Mouse (Mus musculus): Measurements from ENCODE around the gene 1110008L16Rik. TPM values are rescaled to one million over a fixed set of nuclear protein-coding genes. Genes with fewer than 3 reads are reported as not detected.
"Not testable (repeated sequence)": the region's sequence is repeated elsewhere in the genome, so short reads cannot be mapped to it uniquely, and the experiment has no call there.

1110008L16Rik gene
- total RNA-seq, 2 experiments from 2014 or later = 8.4 to 10.3 TPM

DNA sequence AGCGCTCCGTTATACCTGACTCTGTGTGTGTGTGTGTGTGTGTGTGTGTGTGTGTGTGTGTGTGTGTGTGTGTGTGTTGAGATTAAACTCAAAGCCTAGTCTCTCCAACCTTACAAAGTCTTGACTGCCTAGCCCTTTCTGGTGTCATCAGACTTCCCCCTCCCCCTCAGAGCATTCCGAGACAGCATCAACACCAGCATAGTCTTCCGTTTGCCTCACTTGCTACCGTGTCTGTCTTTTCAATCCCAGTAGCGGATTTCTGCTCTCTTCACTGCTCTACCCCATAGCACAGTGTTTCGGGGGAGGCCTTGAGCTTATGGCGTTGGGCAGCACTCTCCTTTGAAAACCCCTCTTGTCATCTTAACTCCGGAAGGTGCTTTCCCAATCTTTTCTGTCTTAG lies 87.1 kb downstream of the 1110008L16Rik start:
- TF ChIP-seq CTCF (IDR thresholded peaks at IDR 0.05) = no peak

DNA sequence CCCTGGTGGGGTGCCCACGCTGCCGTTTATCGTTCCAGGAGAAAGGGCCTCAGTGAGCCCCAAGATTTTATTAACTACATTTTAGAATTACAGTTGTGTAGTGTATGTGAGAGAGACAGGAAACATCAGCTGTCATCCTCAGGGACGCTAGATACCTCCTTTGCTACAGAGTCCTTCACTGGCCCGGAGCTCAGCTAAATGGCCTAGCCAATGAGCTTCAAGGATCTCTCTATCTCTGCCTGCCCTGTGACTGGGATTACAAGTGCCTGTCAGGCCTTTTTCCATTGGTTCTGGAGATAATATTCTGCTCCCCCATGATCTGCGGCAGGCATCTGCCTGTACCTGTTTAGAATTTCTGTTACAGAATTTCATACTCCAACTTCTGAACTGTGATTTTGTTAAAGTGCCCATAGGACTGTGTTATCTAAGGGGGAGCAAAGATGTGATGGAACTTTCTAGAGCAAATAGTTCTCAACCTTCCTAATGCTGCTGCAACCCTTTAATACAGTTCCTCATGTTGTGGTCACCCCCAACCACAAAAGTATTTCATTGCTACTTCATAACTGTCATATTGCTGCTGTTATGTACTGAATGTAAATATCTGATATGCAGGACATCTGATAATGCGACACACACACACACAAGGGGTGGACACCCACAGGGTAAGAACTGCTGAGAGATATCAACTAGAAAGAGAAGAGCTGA lies 87.9 kb downstream of the 1110008L16Rik start:
- no peak for TF ChIP-seq CTCF (IDR thresholded peaks at IDR 0.05)
- intact Hi-C loops (cut with DNase I) = loop anchor here (2.0 kb wide), 1 partner anchor 60 kb away; no protein-coding TSS in a partner anchor
- no peak for DNase-seq (ENCODE audit: extremely low spot score in 1 of 2, low spot score in 2 of 2)
- Histone ChIP-seq H3K27ac (peak overlapping the region; percentile 41; the same call in 1 of the 2 replicates), H3K4me3 (no peak overlapping the region)

More for the DNA sequence above, 87.1 kb downstream of the 1110008L16Rik start:
- no peak for DNase-seq (ENCODE audit: extremely low spot score in 1 of 2, low spot score in 2 of 2)
- intact Hi-C loops (cut with DNase I) = loop anchor here (2.0 kb wide), 1 partner anchor 60 kb away; no protein-coding TSS in a partner anchor
- Histone ChIP-seq H3K4me3 (no peak overlapping the region), H3K27ac (peak overlapping the region; percentile 41; the same call in 1 of the 2 replicates)

DNA sequence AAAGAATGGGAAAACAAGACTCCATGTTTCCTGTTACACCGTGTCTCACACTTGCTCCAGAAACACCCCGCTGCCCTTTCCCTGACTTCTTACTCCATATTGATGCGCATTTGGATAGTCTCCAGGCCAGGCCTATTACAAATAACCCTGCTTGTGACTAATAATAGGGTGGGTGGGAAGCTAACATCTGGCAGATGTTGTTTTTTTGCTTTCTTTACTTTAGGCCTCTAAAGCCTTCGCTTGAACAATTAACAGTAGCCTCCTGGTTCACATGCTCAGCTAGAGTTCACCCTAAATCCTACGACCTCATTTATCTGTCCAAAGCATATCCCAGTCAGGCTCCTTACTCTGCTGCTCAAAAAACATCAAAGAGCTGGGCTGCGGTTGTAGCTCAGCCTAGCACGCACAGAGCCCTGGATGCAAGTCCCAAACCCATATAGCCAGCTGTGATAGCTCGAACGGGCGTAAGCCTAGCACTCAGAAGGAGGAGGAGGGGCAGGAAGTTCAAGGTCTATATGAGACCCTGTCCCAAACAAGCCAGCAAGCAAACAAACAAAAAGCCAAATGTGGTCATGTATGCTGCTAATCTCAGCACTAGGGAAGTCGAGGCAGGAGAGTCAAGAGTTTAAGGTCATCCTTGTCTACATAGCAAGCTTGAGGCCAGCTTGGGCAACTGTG lies 88.5 kb downstream of the 1110008L16Rik start:
- TF ChIP-seq CTCF (IDR thresholded peaks at IDR 0.05) = no peak
- Histone ChIP-seq H3K27ac (no peak overlapping the region), H3K4me3 (no peak overlapping the region)
- intact Hi-C loops (cut with DNase I) = loop anchor here (2.0 kb wide), 1 partner anchor 59 kb away; no protein-coding TSS in a partner anchor
- no peak for DNase-seq (ENCODE audit: extremely low spot score in 1 of 2, low spot score in 2 of 2)

DNA sequence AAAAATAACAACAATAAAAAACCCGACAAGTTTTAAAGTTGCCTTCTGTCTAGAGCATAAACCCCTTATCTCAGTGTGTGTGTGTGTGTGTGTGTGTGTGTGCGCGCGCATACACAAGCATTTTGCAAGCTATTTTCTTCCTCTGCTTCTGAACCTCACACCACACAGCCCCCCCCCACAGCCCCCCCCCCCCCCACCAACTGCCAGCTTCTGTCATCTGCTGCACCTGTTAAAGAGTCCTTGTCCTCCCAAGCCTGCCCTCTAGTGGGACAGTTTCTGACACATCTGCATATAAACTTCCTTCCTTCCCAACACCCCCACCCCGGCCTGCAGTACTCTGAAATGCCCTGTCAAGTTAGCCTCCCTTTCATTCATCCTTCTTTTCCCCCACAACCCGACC lies 89.1 kb downstream of the 1110008L16Rik start:
- H3K27ac ChIP-seq = no peak overlapping the region
- no peak overlapping the region for H3K4me3 ChIP-seq
- DNase-seq (ENCODE audit: extremely low spot score in 1 of 2, low spot score in 2 of 2) = no peak
- TF ChIP-seq CTCF (IDR thresholded peaks at IDR 0.05) = peak; percentile 17
- intact Hi-C loops (cut with DNase I) = no loop called here

DNA sequence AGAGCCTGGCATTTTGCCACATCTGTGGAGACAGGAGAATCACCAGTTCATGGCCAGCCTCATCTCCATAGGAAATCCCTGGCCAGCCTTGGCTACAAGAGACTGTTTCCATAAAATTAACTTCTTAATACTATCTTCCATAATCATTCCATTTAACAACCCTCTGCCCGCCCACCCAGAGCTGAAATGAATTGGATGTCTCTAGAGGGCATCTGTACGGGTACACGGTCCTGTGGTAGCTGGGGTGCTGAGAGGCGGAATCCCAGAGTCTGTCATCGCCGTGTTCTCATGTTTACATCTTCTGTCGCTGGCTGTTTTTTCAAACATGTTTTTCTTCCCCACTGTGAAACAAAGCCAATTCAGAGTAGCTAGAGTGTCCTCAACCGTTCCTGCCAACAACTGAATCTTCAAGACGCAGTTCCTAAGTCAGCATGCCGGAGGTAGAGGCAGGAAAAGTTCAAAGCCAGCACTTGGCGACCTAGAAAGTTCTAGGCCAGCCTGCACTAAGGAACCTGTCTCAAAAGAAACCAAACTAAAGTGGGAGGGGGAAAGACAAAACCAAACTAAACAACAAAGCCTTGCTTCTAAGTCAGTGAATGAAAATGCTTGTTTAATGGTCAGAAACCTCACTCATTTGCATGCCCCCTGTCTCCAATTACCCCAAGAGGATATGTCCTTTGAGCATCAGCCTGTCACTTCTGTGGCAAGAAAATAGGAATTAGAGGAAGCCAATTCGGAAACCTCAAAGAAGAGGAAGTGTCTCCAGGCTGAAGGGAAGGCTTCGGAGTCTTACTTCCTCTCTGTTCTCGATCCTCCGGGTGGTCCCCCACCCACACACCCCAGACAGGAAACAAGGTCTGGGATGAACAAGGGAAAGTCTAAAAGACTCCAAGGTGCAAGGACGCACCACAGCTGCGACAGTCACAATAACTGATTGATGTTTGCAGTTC lies 90.0 kb downstream of the 1110008L16Rik start:
- no peak for TF ChIP-seq CTCF (IDR thresholded peaks at IDR 0.05)
- H3K4me3 ChIP-seq = no peak overlapping the region
- no peak for DNase-seq (ENCODE audit: extremely low spot score in 1 of 2, low spot score in 2 of 2)
- intact Hi-C loops (cut with DNase I) = no loop called here
- H3K27ac ChIP-seq = 0 out of 2 replicates have a peak overlapping the region, but pooled peaks have one; percentile 34

DNA sequence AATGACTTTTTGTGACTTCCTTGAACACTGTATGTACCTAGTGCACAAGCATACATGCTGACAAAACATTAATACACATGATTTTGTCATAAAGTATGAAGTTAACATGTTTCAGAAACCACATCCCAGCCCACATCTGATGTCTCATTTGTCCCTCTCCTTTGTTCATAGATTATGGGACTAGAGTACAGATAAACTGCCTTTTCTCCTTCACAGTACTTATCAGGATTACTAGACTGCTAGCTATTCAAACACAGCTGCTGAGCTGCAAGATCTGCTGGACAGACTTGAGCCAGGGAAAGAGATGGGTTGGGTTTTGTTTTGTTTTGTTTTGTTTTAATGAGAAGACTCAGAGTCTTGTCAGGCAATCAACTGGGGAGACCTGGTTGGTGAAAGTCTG lies 92.7 kb downstream of the 1110008L16Rik start:
- DNase-seq (ENCODE audit: extremely low spot score in 1 of 2, low spot score in 2 of 2) = no peak
- intact Hi-C loops (cut with DNase I) = no loop called here
- Histone ChIP-seq H3K4me3 (no peak overlapping the region), H3K27ac (no peak overlapping the region)
- no peak for TF ChIP-seq CTCF (IDR thresholded peaks at IDR 0.05)

DNA sequence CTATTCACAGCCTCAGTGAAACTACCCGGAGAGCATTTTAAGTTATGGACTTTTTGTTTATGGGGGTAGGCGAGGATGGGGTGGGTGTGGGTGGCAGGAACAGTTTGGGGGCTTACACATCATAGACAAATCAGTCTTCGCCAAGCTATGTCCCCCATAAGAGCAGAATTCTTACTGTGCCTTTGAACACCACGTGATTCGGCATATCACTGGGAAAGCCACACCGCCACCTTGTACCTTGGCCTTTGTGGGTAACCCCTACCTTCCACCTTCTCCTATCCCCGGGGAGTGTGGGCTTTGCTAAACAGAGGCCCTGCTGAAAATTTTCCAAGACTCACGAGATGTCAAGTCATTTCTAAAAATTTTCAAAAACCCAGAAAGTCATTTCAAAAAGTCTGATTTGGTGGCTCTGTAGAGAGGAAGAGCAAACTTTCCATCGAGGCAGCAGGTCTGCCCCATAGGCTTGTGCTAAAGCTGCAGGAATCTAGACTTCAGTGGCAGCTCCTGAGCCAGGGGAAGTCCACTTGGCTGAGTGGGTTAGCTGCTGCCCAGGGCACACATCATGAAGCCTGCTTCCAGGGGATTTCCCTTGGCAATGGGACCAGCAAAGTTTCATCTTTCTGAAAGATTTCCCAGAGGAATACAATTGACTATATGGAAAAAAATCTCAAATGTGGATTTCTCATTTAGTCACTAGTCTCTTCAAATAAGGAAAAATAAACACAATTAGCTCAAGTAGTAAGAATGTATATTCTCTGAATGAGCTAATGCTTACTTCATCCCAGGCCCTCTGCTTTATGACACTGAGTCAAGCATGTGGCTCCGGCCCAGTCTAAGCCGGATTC lies 93.6 kb downstream of the 1110008L16Rik start:
- intact Hi-C loops (cut with DNase I) = no loop called here
- H3K4me3 ChIP-seq = no peak overlapping the region
- DNase-seq (ENCODE audit: extremely low spot score in 1 of 2, low spot score in 2 of 2) = no peak
- no peak overlapping the region for H3K27ac ChIP-seq
- no peak for TF ChIP-seq CTCF (IDR thresholded peaks at IDR 0.05)

DNA sequence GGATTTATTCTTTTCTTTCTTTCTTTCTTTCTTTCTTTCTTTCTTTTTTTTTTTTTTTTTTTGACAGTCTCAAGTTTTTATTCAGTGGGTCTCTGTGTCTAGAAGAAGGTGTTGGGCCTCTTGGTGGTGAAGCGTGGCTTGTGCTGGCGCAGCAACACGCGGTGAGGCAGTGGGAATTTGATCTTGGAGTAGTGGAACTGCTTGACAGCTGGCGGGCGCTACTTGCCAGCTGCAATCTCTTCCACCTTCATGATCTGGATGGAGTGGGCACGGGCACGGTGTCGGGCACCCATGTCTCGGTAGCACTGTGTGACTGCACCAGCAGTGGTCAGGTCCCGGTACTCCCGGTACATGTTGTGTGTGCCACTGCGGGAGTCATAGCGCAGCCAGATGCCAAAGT lies 96.2 kb downstream of the 1110008L16Rik start:
- intact Hi-C loops (cut with DNase I); DNase-seq (ENCODE audit: extremely low spot score in 1 of 2, low spot score in 2 of 2); H3K27ac ChIP-seq; H3K4me3 ChIP-seq: not testable (repeated sequence)

DNA sequence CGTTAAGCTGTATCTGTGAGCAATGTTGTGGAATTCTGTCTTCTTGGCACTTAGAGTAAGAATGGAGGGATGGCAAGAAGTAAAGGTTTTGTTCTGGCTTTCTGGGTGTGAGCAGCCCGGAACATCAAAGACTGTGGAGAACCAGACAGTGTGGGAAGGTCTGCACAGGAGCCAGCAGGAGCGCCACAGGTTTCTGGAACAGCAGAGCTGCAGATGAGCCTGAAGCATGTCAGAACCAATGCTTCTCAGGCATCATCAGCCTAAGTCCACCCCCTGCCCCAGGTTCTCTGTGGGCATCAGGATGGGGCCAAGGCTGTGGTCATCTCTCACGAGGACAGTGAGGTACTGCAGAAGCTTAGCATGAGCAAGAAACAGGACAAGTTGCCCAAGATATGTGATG lies 97.2 kb downstream of the 1110008L16Rik start:
- H3K4me3 ChIP-seq = no peak overlapping the region
- no peak for TF ChIP-seq CTCF (IDR thresholded peaks at IDR 0.05)
- intact Hi-C loops (cut with DNase I) = no loop called here
- no peak overlapping the region for H3K27ac ChIP-seq
- no peak for DNase-seq (ENCODE audit: extremely low spot score in 1 of 2, low spot score in 2 of 2)

DNA sequence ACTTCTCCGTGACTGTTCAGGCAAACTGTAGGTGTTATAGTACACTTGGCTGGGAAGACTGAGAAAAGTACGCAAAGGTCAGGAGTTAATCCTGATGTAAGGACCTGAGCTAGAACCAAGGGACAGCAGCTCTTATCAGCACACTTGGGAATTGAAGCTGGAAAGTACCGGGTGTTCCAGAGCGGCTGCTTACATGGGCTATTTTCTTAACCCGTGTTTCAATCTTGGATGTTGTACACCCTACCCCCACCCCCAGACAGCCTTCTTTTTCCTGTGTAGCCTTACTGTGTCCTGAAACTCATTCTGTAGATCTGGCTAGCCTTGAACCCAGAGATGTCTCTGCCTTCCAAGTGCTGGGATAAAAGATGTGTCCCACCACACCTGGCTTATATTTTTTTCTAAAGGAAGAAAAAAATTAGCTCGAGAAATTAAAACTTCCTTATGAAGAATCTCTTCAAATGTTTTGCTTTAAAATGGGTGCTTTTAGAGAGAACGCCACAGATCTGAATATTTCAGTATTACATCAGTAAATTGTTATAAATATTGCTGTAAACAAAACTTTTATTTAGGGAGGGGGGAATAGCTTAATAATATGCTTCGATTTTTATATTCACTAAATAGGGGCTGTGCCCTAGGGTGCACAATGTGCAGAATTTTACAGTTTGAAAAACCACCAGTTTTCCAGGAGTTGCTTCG lies 98.3 kb downstream of the 1110008L16Rik start:
- peak overlapping the region; percentile 64 for H3K4me3 ChIP-seq
- DNase-seq (ENCODE audit: extremely low spot score in 1 of 2, low spot score in 2 of 2) = no peak
- TF ChIP-seq CTCF (IDR thresholded peaks at IDR 0.05) = no peak
- peak overlapping the region; percentile 95; the same call in 1 of the 2 replicates for H3K27ac ChIP-seq
- intact Hi-C loops (cut with DNase I) = loop anchor here (1.0 kb wide), 2 partner anchors 49 to 95 kb away; partner anchors contain the start of gene Nfkbia

Data from left cerebral cortex, adult 2 months (tissue).